Mouse (Mus musculus): Measurements from ENCODE around the gene Pabpn1. TPM values are rescaled to one million over a fixed set of nuclear protein-coding genes. Genes with fewer than 3 reads are reported as not detected.

Gene Pabpn1
- 110 and 118 TPM in 2 replicates for polyA plus RNA-seq (2014; fragmentation: Nextera tagmentation; extraction: Ambion mirVana)

GRCm38 (mm10) chr14:54892200-54892599 is at the start of gene Pabpn1:
Gene Pabpn1, plus strand, starts transcription at chr14:54892500.
- 90% methylated on average over 3 of the region's 3 CpGs for WGBS
- peak within 1 kb of the TSS; percentile 52 for H3K4me2 ChIP-seq (ENCODE audit: low read depth, low read length)
- no peaks in the 10 kb centered on the region for H3K27me3 ChIP-seq (replicated peaks; ENCODE audit: control insufficient read depth, insufficient read depth, low read length)
- peak within 1 kb of the TSS; percentile 79 for H3K27ac ChIP-seq (replicated peaks; ENCODE audit: low read depth, low read length)
- H3K4me1 ChIP-seq (ENCODE audit: control insufficient read depth, insufficient read depth, low read length) = no peaks in the 10 kb centered on the region
- peak within 1 kb of the TSS; percentile 44 for H3K9ac ChIP-seq (ENCODE audit: low read depth, low read length)
- peaks cover 20% of the 10 kb centered on the region for H3K36me3 ChIP-seq (ENCODE audit: control insufficient read depth, insufficient read depth, low read length)
- DNase-seq (ENCODE audit: low spot score) (no peak), ATAC-seq (ENCODE audit: low read depth) (no peak)
- no peaks in the 10 kb centered on the region for H3K9me3 ChIP-seq (ENCODE audit: control insufficient read depth, low read length)
- peak within 1 kb of the TSS; percentile 92 for H3K4me3 ChIP-seq (ENCODE audit: low read depth, low read length)

GRCm38 (mm10) chr14:54843461-54843860 is 48.8 kb upstream of the Pabpn1 start:
- no peak overlapping the region for H3K4me3 ChIP-seq (ENCODE audit: low read depth, low read length)
- DNase-seq (ENCODE audit: low spot score) (peak; percentile 76), ATAC-seq (ENCODE audit: low read depth) (no peak; the same call in 1 of the 2 replicates)
- H3K9me3 ChIP-seq (ENCODE audit: control insufficient read depth, low read length) = no peaks in the 10 kb centered on the region
- H3K27me3 ChIP-seq (replicated peaks; ENCODE audit: control insufficient read depth, insufficient read depth, low read length) = no peaks in the 10 kb centered on the region
- no peak overlapping the region for H3K9ac ChIP-seq (ENCODE audit: low read depth, low read length)
- H3K4me2 ChIP-seq (ENCODE audit: low read depth, low read length) = no peak overlapping the region
- H3K27ac ChIP-seq (replicated peaks; ENCODE audit: low read depth, low read length) = no peak overlapping the region
- no peaks in the 10 kb centered on the region for H3K4me1 ChIP-seq (ENCODE audit: control insufficient read depth, insufficient read depth, low read length)
- no peaks in the 10 kb centered on the region for H3K36me3 ChIP-seq (ENCODE audit: control insufficient read depth, insufficient read depth, low read length)
- 3% methylated on average over 4 of the region's 4 CpGs for WGBS

GRCm38 (mm10) chr14:54855726-54856125 is 36.6 kb upstream of the Pabpn1 start:
- Histone ChIP-seq H3K4me1 (ENCODE audit: control insufficient read depth, insufficient read depth, low read length) (no peaks in the 10 kb centered on the region), H3K9ac (ENCODE audit: low read depth, low read length) (no peak overlapping the region), H3K27me3 (replicated peaks; ENCODE audit: control insufficient read depth, insufficient read depth, low read length) (no peaks in the 10 kb centered on the region), H3K36me3 (ENCODE audit: control insufficient read depth, insufficient read depth, low read length) (peaks cover 31% of the 10 kb centered on the region), H3K27ac (replicated peaks; ENCODE audit: low read depth, low read length) (no peak overlapping the region), H3K4me3 (ENCODE audit: low read depth, low read length) (no peak overlapping the region), H3K4me2 (ENCODE audit: low read depth, low read length) (no peak overlapping the region), H3K9me3 (ENCODE audit: control insufficient read depth, low read length) (no peaks in the 10 kb centered on the region)
- WGBS = 94% methylated on average over 3 of the region's 3 CpGs
- DNase-seq (ENCODE audit: low spot score) = no peak
- no peak for ATAC-seq (ENCODE audit: low read depth)

- DNase-seq (ENCODE audit: low spot score) (no peak), ATAC-seq (ENCODE audit: low read depth) (no peak)
- peaks cover 31% of the 10 kb centered on the region for H3K36me3 ChIP-seq (ENCODE audit: control insufficient read depth, insufficient read depth, low read length)
- WGBS = 84% methylated on average over 7 of the region's 7 CpGs
- H3K9me3 ChIP-seq (ENCODE audit: control insufficient read depth, low read length) = no peaks in the 10 kb centered on the region
- no peak overlapping the region for H3K4me3 ChIP-seq (ENCODE audit: low read depth, low read length)
- H3K27me3 ChIP-seq (replicated peaks; ENCODE audit: control insufficient read depth, insufficient read depth, low read length) = no peaks in the 10 kb centered on the region
- no peak overlapping the region for H3K27ac ChIP-seq (replicated peaks; ENCODE audit: low read depth, low read length)
- H3K4me2 ChIP-seq (ENCODE audit: low read depth, low read length) = no peak overlapping the region
- H3K9ac ChIP-seq (ENCODE audit: low read depth, low read length) = no peak overlapping the region
- no peaks in the 10 kb centered on the region for H3K4me1 ChIP-seq (ENCODE audit: control insufficient read depth, insufficient read depth, low read length)
Observed at GRCm38 (mm10) chr14:54856703-54857102, 35.6 kb upstream of the Pabpn1 start.

GRCm38 (mm10) chr14:54857891-54858290 is 34.4 kb upstream of the Pabpn1 start:
- DNase-seq (ENCODE audit: low spot score) (peak; percentile 10), ATAC-seq (ENCODE audit: low read depth) (no peak)
- H3K9ac ChIP-seq (ENCODE audit: low read depth, low read length) = no peak overlapping the region
- H3K36me3 ChIP-seq (ENCODE audit: control insufficient read depth, insufficient read depth, low read length) = peaks cover 31% of the 10 kb centered on the region
- no peaks in the 10 kb centered on the region for H3K27me3 ChIP-seq (replicated peaks; ENCODE audit: control insufficient read depth, insufficient read depth, low read length)
- H3K4me2 ChIP-seq (ENCODE audit: low read depth, low read length) = no peak overlapping the region
- 91% methylated on average over 9 of the region's 9 CpGs for WGBS
- H3K27ac ChIP-seq (replicated peaks; ENCODE audit: low read depth, low read length) = no peak overlapping the region
- no peaks in the 10 kb centered on the region for H3K4me1 ChIP-seq (ENCODE audit: control insufficient read depth, insufficient read depth, low read length)
- no peaks in the 10 kb centered on the region for H3K9me3 ChIP-seq (ENCODE audit: control insufficient read depth, low read length)
- no peak overlapping the region for H3K4me3 ChIP-seq (ENCODE audit: low read depth, low read length)

- WGBS = 45% methylated on average over 2 of the region's 2 CpGs
- Histone ChIP-seq H3K4me3 (ENCODE audit: low read depth, low read length) (no peak overlapping the region), H3K27me3 (replicated peaks; ENCODE audit: control insufficient read depth, insufficient read depth, low read length) (no peaks in the 10 kb centered on the region), H3K9me3 (ENCODE audit: control insufficient read depth, low read length) (no peaks in the 10 kb centered on the region), H3K4me1 (ENCODE audit: control insufficient read depth, insufficient read depth, low read length) (no peaks in the 10 kb centered on the region), H3K4me2 (ENCODE audit: low read depth, low read length) (no peak overlapping the region), H3K27ac (replicated peaks; ENCODE audit: low read depth, low read length) (no peak overlapping the region), H3K9ac (ENCODE audit: low read depth, low read length) (no peak overlapping the region), H3K36me3 (ENCODE audit: control insufficient read depth, insufficient read depth, low read length) (peaks cover 24% of the 10 kb centered on the region)
- ATAC-seq (ENCODE audit: low read depth) (no peak), DNase-seq (ENCODE audit: low spot score) (peak; percentile 31)
Observed at GRCm38 (mm10) chr14:54860511-54860910, 31.8 kb upstream of the Pabpn1 start.

GRCm38 (mm10) chr14:54863501-54864312 is 28.6 kb upstream of the Pabpn1 start:
- Histone ChIP-seq H3K9ac (ENCODE audit: low read depth, low read length) (peak overlapping the region; percentile 93), H3K4me3 (ENCODE audit: low read depth, low read length) (peak overlapping the region; percentile 95), H3K9me3 (ENCODE audit: control insufficient read depth, low read length) (no peaks in the 10 kb centered on the region)

GRCm38 (mm10) chr14:54864313-54865036 is 27.8 kb upstream of the Pabpn1 start:
- Histone ChIP-seq H3K9ac (ENCODE audit: low read depth, low read length) (peak overlapping the region; percentile 93), H3K27ac (replicated peaks; ENCODE audit: low read depth, low read length) (peak overlapping the region; percentile 39; the same call in 1 of the 2 replicates), H3K36me3 (ENCODE audit: control insufficient read depth, insufficient read depth, low read length) (no peaks in the 10 kb centered on the region), H3K9me3 (ENCODE audit: control insufficient read depth, low read length) (no peaks in the 10 kb centered on the region), H3K27me3 (replicated peaks; ENCODE audit: control insufficient read depth, insufficient read depth, low read length) (no peaks in the 10 kb centered on the region), H3K4me2 (ENCODE audit: low read depth, low read length) (peak overlapping the region; percentile 89), H3K4me3 (ENCODE audit: low read depth, low read length) (peak overlapping the region; percentile 95), H3K4me1 (ENCODE audit: control insufficient read depth, insufficient read depth, low read length) (no peaks in the 10 kb centered on the region)
- WGBS = 15% methylated on average over 21 of the region's 21 CpGs
- ATAC-seq (ENCODE audit: low read depth) = no peak
- no peak for DNase-seq (ENCODE audit: low spot score)

More at GRCm38 (mm10) chr14:54863501-54864312, 28.6 kb upstream of the Pabpn1 start:
- ATAC-seq (ENCODE audit: low read depth) (peak; percentile 100), DNase-seq (ENCODE audit: low spot score) (peak; percentile 96)
- Histone ChIP-seq H3K36me3 (ENCODE audit: control insufficient read depth, insufficient read depth, low read length) (no peaks in the 10 kb centered on the region), H3K4me1 (ENCODE audit: control insufficient read depth, insufficient read depth, low read length) (no peaks in the 10 kb centered on the region), H3K27me3 (replicated peaks; ENCODE audit: control insufficient read depth, insufficient read depth, low read length) (no peaks in the 10 kb centered on the region), H3K27ac (replicated peaks; ENCODE audit: low read depth, low read length) (peak overlapping the region; percentile 63), H3K4me2 (ENCODE audit: low read depth, low read length) (peak overlapping the region; percentile 89)
- WGBS = under 1% methylated on average over 33 of the region's 56 CpGs

Data from embryonic facial prominence, embryonic 14.5 days (tissue).